Mouse (Mus musculus) hematopoietic multipotent progenitor cell, adult 10-12 weeks (in vitro differentiated cells): Measurements from ENCODE around the gene Zfp94. TPM values are rescaled to one million over a fixed set of nuclear protein-coding genes. Genes with fewer than 3 reads are reported as not detected.

Experiments
- polyA plus RNA-seq: library from polyadenylated mRNA; stranded (reverse); fragments of >175 nt; gene quantifications from 2 replicates; pipeline ENCODE4 v1.2.3, GENCODE M21; 2012; ENCODE audit warnings: low replicate concordance

The Zfp94 gene
- 3.9 and 7.2 TPM in 2 replicates for polyA plus RNA-seq

DNA sequence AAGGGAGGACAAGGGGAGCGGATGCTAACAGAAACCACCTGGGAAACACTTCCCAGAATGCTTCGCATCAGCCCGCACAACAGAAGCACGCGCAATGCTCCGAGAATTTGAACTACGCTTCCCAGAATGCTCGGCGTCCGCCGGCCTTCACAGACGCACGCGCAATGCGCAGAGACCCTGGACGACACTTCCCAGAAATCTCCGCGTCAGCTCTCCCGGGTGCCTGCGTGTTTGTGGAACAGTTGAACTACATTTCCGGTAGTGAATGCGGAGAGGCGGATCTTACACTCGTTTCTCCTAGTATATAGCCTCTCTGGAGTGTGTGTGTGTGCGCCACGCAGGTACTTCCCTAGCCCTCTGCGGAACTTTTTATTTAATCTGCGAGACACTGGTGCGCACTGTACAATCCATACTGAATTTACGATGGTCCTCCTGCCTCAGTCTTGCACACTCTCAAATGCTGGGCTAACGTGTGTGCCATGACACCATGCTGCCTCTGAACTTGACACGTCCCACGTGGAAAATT lies at the start of gene Zfp94:
TSS of gene Zfp94 (minus strand) at position 100 of the 526 bp plus-strand sequence.

DNA sequence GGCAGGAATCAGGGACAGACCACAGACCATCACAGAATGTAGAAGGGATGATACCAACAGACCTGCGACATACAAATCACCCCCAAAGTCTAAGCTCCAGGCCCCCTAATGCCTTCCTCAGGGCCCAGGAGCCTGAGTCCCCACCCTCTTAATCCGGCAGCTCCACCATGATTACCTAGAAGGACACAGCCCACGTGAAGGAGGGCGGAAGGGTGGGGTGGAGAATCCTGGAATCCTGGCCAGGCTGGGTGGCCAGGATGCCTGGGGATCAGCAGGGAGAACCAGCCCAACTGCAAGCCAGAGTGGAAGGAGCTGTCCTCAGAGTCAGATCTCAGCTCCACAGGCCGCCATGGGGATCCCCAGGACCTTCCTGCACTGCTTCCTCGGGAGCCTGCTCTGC lies 32.4 kb upstream of the Zfp94 start, which contains the start of gene Lypd5:
TSS of gene Lypd5 (plus strand) at position 301 of the 400 bp plus-strand sequence.

GRCm38 (mm10) chr7:24333304-24333986 lies 17.0 kb upstream of the Zfp94 start, which contains the start of gene Tescl:
Gene Tescl, minus strand, starts transcription at chr7:24333936.

GRCm38 (mm10) chr7:24300771-24301282 lies 15.6 kb downstream of the Zfp94 start, which contains the start of gene Zfp61:
Gene Zfp61, minus strand, starts transcription at chr7:24301232.

DNA sequence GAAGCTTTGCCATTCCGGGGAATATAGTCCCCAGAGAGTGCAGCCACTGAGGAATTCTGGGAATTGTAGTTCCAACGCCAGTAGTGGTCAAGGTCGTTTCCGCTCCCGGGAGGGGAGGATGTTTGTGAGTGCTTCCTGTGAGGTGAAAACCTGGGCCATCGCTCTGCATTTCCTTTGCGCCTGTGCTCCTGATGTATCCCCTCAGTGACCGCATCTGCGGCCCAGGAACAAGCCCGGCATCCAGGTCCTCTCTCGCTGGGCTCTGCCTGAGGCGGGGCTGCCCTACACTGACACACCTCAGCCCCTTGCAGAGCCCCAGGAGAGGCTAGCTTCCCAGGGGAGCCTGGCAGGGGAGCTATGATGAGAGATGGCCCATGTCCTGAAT lies 46.2 kb downstream of the Zfp94 start, which contains the start of gene Zfp93:
TSS of gene Zfp93 (plus strand) at position 133 of the 385 bp plus-strand sequence.

GRCm38 (mm10) chr7:24254633-24255474 lies 61.6 kb downstream of the Zfp94 start, which contains the start of gene Zfp108:
Gene Zfp108, plus strand, starts transcription at chr7:24254794.

Other genes starting within 250 kb of the Zfp94 start
- 10.4 and 12.1 TPM in 2 replicates for gene Zfp180, start 234.7 kb downstream of the Zfp94 start, polyA plus RNA-seq
- 0.14 and 0.28 TPM in 2 replicates for gene Zfp112, start 204.4 kb downstream of the Zfp94 start, polyA plus RNA-seq
- gene Zfp235, start 182.5 kb downstream of the Zfp94 start, polyA plus RNA-seq: 0.65 and 0.89 TPM in 2 replicates
- gene Zfp114, start 141.6 kb downstream of the Zfp94 start, polyA plus RNA-seq: 0.27 and 0.54 TPM in 2 replicates
- 0.11 TPM in 1 of 2 replicates, not detected in the other for gene Zfp111, start 105.2 kb downstream of the Zfp94 start, polyA plus RNA-seq
- gene Zfp109, start 79.1 kb downstream of the Zfp94 start, polyA plus RNA-seq: 0.29 and 0.45 TPM in 2 replicates
- gene Zfp108, start 61.9 kb downstream of the Zfp94 start, polyA plus RNA-seq: 0.10 and 0.11 TPM in 2 replicates
- gene Zfp93, start 46.2 kb downstream of the Zfp94 start, polyA plus RNA-seq: 0.26 and 0.28 TPM in 2 replicates
- gene Zfp61, start 15.4 kb downstream of the Zfp94 start, polyA plus RNA-seq: 1.5 and 4.7 TPM in 2 replicates
- gene Tescl, start 17.3 kb upstream of the Zfp94 start, polyA plus RNA-seq: not detected in 2 replicates
- not detected in 2 replicates for gene Lypd5, start 32.5 kb upstream of the Zfp94 start, polyA plus RNA-seq
- 79.8 and 80.4 TPM in 2 replicates for gene Kcnn4, start 53.6 kb upstream of the Zfp94 start, polyA plus RNA-seq
- 61.7 and 154 TPM in 2 replicates for gene Smg9, start 83.0 kb upstream of the Zfp94 start, polyA plus RNA-seq
- not detected in 2 replicates for gene Irgc1, start 135.6 kb upstream of the Zfp94 start, polyA plus RNA-seq
- 117 and 298 TPM in 2 replicates for gene Plaur, start 145.8 kb upstream of the Zfp94 start, polyA plus RNA-seq
- gene Cadm4, start 165.4 kb upstream of the Zfp94 start, polyA plus RNA-seq: 2.0 and 2.4 TPM in 2 replicates
- gene Zfp428, start 190.3 kb upstream of the Zfp94 start, polyA plus RNA-seq: 7.0 and 19.2 TPM in 2 replicates
- gene AC161166.1, start 195.8 kb upstream of the Zfp94 start, polyA plus RNA-seq: not detected in 2 replicates
- gene Irgq, start 214.0 kb upstream of the Zfp94 start, polyA plus RNA-seq: 12.8 and 24.4 TPM in 2 replicates
- 0.44 TPM in 1 of 2 replicates, not detected in the other for gene Pinlyp, start 229.5 kb upstream of the Zfp94 start, polyA plus RNA-seq
- 98.5 and 301 TPM in 2 replicates for gene Xrcc1, start 229.6 kb upstream of the Zfp94 start, polyA plus RNA-seq